Mouse (Mus musculus) cerebellum, adult 9-11 months (tissue): ENCODE data around the gene Rbms3.

ENCODE experiments used
- DNase-seq: peaks from one replicate; pipeline ENCODE4 v3.0.0; 2022

Rbms3 gene

DNA sequence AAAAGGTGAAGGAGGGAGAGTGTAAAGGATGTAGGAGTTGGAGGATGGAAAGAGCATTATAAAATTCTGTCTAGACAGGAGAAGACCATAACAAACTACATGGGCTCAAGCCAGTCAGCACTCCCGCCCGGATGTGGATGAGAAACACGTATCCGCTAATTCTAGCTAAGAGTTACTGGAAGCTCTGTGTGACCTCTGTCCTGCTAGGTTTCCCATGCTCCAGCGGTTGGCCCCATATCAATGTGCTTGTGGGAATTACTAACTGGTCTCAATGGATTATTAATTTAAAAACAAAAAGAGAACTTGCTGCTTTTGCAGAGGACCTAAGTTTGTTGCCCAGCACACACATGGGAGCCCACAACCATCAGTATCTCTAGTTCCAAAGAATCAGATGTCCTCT is 1071.9 kb downstream of the Rbms3 start:
- DNase-seq, result no peak

DNA sequence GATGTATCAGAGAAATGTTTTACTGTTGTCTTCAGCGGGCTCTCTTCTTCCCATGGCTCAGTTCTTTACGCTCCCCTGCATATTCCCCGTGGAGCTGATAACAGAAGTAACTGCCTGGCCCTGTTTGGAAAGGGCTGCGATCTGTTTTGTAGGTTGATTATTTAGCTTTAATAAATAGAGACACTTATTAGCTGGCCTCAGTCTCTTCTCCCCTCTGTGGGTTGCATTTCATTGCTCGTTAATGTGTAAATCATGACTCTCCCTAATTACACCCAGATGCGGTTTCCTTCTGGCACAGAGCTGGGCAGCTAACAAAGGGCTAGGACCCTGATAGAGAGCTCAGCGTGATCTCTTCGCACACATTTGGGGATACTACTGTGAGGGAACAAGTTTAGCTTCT is 1073.1 kb downstream of the Rbms3 start:
- no peak for DNase-seq

DNA sequence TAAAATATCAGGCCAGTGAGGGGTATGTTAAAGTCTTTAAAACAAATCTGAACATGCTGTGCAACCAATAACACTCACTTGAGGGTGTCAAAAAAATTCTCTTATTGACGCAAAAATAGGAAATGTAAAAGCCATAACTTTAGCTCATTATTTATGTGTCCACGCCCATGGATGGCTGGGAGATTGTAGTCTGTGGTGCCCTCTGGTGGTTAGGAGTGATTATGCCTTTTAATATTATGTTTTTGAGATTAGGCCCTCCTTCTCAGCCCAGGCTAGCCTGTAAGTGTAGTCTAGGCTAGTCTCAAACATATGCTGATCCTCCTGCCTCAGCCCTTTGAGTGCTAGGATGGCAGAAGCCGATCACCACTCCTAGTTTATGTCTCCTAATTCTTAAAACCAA is 1076.5 kb downstream of the Rbms3 start:
- DNase-seq, result no peak

- no peak for DNase-seq
Measured at GRCm38 (mm10) chr9:116546156-116546555, 1083.6 kb downstream of the Rbms3 start.

- no peak for DNase-seq
Measured at GRCm38 (mm10) chr9:116542793-116543192, 1086.9 kb downstream of the Rbms3 start.

DNA sequence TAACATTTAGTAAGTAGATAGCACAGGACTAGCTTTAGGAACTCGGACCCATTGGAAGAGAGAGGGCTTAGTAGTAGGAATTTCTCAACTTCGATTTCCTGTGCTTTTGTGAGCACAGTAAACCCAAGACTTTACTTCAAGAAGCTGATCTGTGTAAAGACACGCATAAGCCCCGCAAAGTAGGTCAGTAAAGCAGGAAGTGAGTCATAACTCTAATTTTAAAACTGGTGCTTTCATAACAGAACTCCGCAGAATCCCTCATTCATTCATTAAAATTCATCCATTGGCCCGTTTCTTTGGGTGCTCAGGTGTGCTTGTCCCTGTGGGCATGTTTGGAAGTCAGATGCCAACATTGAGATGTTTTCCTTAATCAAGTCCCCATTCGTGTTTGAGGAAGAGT is 1087.7 kb downstream of the Rbms3 start:
- no peak for DNase-seq

- no peak for DNase-seq
Measured at GRCm38 (mm10) chr9:116535709-116536108, 1094.0 kb downstream of the Rbms3 start.

DNA sequence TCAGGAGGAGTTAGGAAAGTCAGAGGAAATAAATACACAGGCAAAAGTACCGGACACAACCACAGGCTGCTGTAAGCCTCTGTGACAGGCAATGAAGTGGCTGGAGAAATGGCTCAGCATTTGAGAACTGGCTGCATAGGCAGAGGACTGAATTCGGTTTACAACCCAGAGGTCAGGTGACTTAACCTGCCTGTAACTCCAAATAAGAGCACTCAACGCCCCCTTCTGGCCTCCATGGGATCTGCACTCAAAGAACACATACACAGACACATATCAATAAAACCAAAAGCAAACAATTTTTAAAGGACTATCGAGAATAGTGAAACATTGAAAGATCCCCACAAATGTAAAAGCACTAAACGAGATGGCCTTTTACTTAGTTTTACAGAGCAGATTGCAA is 1096.3 kb downstream of the Rbms3 start:
- DNase-seq, result no peak

GRCm38 (mm10) chr9:116531121-116531520 is 1098.6 kb downstream of the Rbms3 start:
- no peak for DNase-seq

DNA sequence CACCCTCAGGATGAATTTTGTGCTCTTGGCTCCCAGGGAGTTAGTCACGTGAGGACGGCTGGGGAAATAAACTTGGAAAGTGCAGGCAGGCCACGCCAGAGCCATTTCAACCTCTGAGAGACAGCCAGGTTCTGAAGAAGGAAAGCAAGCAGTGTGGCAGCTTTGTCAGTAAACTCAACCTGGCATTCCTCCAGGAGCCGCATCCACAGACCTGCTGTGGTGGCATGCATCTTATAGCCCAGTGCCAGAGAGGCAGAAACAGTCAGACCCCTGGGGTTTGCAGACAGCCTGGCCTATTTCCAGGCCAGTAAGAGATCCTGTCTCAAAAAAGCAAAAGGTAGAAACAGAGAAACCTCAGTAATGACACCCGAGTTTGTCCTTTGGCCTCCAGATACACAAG is 1105.3 kb downstream of the Rbms3 start:
- peak; percentile 5 for DNase-seq
